Mouse (Mus musculus): ENCODE results near the gene Adam19.
A peak's percentile ranks its signal among the peaks of the same experiment; 100 is the strongest.
"Not testable (repeated sequence)": the region's sequence is repeated elsewhere in the genome, so short reads cannot be mapped to it uniquely, and the experiment has no call there.

Gene Adam19

DNA sequence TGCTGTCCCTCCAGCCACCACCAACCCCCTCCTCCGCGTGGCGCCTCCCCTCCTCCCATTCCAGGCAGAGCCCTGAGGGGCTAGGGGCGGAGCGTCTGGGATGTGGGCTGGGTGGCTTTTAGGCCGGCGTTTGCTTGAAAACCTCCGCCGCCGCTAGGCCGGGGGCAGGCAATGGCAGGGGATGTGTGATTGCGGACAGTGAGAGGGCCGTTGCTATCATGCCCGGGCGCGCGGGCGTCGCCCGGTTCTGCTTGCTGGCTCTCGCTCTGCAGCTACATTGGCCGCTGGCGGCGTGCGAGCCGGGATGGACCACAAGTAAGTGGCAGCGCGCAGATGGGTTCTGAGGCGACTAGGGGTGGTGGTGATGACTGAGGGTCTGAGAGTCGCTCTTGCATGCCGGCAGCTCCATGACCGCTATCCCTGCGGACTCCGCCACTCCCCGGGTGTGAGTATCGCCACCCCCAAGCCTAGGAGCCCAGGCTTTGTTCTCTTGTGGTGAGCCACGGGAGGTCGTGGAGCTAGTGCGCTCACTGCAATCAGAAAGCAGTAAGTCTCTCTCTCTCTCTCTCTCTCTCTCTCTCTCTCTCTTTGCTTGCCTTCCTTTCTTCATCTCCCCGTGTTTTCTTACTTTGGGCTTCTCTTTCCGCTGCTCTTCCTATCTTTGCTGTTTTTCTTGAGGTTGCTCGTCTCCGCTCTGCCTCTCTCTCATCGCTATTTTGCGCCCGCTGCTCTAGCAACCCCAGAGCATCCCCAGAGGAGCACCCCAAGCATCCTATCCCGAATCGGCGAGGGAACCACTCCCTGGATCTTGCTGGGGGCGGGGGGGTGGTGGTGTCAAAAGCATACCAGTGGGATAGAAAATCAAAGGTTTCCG, at the start of gene Adam19:
Gene Adam19, plus strand, starts transcription at position 97 of the 874 bp plus-strand sequence.
- DNase-seq (ENCODE audit: low spot score in 2 of 2): peak; percentile 49 to 77

DNA sequence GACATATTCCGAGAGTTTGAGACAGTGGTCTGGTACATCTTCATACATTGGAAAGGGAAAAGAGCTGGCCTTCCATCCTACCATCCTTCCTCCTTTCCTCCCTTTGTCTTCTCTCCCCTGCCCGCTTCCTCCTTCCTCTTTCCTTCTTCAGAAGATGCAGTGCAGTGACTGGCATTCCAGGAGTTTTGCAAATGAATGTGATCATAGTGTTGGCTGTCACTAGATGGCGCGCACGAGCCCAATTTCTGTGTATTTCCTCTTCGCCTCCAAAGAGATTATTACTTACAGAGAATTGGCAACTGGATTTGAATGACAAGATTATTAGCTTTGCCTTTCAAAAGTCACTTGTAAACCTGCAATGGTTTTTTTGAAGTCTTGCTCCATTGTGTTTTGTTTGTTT, 39.7 kb upstream of the Adam19 start:
- DNase-seq (ENCODE audit: low spot score in 2 of 2): peak; percentile 56 to 71

DNA sequence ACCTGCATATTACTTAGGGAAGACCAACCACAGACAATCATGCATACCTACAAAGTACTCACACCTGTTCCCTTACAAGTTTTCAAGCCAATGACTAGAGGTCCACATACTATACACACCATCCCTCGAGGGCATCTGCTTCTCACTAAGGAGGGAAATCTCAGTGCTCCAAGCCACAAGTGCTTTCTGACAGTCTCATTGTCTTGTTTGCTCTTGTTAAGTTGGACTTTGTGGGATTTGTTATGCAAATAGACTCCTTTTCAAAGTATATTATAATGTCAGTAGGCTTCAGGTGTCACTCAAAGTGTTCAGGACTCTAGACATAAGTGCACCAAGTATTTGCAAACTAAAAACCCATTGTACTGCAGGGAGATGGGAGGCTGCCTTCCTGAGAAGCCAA, 35.5 kb upstream of the Adam19 start:
- no peak for DNase-seq (ENCODE audit: low spot score in 2 of 2)

DNA sequence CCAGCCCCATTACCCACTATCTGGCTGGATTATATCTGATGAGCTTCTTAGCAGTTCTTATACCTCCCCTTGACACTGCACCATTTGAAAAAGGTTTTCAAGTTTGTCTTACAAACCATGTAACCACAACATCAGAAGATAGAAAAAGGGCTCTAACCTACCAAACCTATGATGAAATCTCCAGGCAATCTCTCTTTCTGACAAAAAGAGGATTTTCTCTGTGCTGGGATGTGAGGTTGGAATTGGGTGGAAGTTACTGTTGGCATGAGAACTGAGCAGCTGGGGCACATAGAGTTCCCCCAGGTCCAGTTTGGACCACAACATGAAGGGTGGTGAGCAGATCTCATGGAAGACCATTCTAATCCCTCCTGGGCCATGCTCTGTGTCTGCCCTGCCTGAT, 33.9 kb upstream of the Adam19 start:
- no peak for DNase-seq (ENCODE audit: low spot score in 2 of 2)

DNA sequence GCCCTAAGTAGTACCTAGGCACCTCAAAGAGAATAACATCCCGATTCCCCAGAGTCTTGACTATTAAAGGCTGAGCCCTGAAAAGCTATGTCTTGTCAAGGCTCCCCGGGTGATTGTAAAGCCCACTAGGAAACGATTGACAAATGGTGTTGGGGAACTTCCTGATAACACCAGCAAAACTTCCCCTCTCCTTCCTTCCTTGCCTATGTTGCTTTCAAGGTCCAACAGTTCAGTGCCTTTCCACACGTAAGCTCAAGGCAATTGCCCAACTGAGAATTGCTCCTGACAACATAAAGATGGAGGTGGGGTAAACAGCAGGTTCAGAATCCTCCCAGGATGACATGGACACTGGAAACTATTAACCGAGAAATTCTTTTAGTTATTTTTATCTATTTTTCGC, 32.8 kb upstream of the Adam19 start:
- DNase-seq (ENCODE audit: low spot score in 2 of 2): no peak

DNA sequence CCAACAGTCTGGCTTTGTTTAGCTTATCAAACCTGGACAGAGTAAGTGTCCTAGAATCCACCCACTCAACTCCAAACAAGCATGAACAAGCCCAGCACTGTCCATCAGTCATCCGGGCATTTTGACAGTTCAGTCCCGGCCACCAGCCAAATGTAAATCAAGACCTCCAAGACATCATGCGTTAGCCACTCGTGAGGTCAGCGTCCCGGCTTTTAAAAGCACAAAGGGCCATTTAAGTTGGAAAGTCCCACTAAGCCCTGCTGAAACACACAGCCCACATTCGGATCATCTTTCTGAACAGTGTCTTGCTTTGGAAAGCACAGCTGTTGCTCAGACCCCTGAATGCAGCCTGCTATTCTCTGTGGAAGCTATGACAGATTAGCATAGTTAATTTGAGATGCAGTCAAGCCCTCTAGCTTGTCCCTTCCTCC, 29.8 kb upstream of the Adam19 start:
- DNase-seq (ENCODE audit: low spot score in 2 of 2): peak in 1 of 2 experiments; percentile 8

DNA sequence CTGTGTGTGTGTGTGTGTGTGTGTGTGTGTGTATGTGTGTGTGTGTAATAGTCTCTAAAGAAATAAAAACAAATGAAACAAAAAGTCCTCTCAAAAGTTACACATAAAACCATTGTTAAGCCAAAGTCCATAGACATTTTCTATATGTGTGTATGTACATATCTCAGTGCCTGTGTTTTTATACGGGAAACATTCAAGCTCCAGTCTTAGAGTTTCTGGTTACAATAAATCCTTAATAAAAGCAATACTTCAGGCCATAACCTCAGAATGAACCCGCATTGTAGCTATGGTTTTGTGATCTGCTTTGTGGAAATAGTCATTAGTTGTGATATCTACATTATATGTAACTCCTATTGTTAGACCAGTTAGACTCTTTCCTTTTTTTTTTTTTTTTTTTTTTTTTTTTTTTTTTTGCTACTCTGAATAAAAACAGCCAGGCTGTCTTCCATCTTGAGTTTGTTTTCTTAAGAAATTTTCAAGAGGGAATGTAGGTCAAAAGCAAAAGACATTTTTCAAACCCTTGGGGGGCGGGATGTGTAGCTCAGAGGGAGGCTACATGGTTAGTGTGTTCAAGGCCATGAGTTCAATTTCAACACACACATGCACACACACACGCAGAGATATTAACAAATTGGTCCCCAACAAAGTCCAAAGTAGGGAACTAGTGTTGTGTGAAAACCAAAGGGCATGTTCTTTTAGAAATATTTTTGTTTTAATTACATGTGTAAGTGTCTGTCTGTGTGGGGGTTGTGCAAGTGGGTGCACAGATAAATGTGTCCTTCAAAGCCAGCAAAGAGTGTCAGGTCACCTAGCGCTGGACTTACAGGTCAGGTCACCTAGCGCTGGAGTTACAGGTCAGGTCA, 27.6 kb upstream of the Adam19 start:
- DNase-seq (ENCODE audit: low spot score in 2 of 2): no peak

DNA sequence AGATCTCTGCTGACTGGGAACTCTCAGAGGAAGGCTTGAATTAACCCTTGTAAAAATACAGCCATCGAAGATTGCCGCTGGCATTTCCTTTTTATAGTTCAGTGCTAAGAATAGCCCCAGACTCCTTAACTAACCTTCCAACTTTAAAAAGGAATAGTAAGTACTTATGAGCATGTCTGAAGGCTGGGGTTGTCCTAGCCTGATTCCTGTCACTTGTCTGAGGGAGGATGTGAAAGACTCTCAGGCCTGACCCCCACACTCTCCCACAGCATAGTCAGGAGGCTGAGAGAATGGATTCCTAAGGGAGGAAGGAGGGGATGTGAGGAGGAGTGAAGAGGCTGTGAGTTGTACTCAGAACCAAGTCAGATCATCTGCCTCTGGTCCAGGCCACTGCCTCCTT, 26.3 kb upstream of the Adam19 start:
- DNase-seq (ENCODE audit: low spot score in 2 of 2): no peak

DNA sequence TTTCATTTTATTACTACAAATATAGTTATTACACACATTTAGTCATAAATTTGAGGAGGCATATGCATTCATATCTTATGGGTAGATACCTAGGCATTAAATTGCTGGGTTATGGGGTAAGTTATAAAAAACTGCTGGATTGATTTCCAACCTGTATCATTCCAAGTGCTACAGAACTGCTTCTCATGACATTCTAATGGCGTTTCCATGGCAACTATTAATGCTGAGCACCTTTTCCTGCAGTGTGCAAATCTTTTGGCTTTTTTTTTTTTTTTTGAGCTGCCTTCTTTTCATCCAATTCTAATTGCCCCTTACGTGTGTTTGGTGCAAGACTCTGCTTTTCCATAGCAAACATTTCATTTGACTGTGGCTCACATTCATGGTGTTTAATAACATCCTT, 25.8 kb upstream of the Adam19 start:
- no peak for DNase-seq (ENCODE audit: low spot score in 2 of 2)

DNA sequence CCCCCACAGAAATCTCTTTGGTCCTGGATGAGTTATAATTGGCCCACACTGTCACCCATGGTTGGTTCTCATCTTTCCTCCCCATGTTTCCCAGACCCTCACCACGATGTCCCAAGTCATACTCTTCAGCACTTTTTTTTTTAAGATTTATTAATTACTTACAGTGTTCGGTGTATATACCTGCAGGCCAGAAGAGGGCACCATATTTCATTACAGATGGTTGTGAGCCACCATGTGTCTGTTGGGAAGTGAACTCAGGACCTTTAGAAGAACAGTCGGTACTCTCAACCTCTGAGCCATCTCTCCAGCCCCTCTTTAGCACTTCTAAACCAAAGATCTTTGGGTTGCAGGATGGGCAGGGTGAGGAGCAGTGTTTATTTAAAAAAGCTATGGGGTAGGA, 24.3 kb upstream of the Adam19 start:
- DNase-seq (ENCODE audit: low spot score in 2 of 2): no peak

DNA sequence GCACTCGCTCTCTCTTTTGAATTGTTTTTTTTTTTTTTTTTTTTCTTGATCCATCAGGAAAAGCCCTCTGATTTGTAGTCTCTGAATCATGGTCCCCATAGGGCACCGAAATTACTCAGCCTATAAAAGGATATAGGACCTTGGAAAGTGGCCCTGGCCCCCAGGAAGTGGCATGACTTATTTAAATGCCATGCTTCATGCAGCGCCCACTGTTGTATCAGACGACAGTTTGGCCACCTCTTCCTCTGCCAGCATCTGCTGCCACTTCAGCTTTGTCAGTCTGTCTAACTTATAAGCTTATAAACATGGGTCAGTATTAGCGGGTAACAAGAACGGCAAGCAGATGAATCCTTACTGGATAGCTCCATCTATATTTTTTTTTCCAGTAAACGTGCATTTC, 22.8 kb upstream of the Adam19 start:
- DNase-seq (ENCODE audit: low spot score in 2 of 2): no peak

DNA sequence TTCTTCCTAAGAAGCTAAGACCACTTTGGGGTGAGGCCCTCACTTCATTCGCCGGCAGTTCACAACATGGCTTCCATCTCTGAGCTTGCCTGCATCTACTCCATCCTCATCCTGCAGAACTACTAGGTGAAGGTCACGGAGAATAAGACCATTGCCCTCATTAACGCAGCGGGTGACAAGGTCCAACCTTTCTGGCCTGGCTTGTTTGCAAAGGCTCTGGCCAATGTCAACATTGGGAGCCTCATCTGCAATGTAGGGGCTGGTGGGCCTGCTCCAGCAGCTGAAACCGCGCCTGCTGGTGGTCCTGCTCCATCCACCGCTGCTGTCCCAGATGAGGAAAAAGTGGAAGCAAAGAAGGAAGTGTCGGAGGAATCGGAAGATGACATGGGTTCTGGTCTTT, 19.4 kb upstream of the Adam19 start:
- DNase-seq (ENCODE audit: low spot score in 2 of 2): no peak

DNA sequence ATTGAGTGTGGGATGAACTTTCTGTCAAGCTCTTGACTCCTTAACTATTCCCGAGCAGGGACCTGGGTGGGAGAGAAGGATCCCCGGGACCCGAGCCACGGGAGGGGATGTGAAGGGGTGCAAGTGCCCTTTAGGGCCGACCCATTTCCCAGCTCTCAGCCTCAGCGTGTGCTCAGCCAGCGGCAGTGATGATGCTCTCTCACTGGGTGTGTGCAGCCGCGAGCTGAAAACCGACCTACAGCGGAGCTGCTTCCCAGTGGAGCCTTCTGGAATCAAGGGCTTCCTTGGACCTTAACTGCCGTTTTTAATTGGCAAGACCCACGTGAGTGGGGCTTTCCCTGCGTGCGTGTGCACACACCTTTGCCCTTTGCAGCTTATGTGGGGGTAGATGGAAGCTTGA, 16.9 kb upstream of the Adam19 start:
- DNase-seq (ENCODE audit: low spot score in 2 of 2): no peak

DNA sequence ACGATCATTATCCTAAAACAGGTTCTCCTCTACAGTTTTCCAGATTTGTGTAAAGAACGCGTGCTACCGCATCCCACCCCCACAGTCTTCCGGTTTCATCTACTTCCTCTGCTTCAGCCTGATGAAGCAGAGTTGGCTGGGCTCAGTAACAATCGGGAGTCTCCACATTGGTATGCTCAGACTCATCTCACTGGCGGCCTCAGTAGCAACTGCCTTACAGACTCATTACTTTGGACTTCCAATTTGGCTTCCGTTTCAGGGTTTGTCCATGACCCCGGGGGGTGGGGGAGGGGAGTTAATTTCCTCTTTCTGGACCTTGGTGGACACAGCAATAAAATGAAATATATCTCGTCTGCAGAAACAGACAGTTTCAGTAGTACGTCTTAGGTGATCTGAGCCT, 16.5 kb upstream of the Adam19 start:
- peak in 1 of 2 experiments; percentile 10 for DNase-seq (ENCODE audit: low spot score in 2 of 2)

DNA sequence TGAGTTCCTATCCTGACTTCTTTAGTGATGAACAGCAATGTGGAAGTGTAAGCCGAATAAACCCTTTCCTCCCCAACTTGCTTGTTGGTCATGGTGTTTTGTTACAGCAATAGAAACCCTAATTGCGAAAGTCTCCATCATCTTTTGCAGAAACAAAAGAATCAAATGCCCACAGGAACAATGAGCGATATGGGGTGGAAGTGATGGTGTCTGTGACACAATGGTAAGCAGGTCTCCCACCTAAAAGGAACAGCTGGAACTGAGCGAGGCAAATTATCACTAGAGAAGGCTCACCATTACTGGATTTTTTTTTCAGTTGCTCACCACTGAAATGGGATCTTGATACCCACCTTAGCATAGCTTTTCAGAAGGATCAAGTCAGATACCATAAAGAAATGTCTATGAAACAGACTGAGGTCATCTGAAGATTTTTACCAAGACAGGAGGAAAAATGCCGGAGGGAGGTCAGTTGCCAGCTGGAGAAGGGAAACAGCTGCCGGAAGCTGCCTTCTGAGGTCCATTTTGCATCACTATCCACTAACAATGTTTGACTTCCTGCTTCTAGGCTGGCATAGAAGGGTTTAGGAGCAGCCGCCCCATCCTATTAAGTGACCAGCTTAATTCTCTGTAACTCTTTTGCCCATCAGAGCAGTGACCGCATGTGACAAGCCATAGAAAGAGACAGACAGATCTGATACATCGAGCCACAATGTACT, 14.8 kb upstream of the Adam19 start:
- no peak for DNase-seq (ENCODE audit: low spot score in 2 of 2)

DNA sequence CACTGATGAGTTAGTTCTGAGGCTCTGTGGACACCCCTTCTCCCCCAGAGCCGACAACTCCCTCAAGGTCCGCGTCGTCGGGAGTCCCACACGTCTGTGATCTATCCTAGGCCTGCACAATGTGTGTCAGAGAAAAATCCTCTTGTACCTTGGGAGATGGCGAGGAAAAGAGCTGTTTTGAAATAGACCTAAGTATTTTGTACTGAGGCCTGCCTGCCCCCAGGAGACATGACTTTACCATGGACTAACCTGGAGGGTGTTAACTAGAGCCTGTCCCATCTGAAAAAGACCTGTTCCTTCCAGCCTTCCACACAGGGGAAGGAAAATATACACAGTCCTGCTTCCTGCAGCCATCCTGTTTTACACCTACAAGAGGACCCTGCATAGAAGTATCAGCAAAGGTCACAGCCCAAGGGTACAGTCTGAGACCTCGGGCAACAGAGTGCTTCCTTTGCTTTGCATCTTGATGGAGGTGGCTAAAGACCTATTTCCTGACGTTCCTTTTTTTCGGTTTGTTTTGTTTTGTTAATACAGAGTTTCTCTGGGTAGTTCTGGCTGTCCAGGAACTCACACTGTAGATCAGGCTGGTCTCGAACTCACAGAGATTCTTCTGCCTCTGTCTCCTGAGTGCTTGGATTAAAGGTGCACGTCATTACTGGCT, 14.1 kb upstream of the Adam19 start:
- no peak for DNase-seq (ENCODE audit: low spot score in 2 of 2)

DNA sequence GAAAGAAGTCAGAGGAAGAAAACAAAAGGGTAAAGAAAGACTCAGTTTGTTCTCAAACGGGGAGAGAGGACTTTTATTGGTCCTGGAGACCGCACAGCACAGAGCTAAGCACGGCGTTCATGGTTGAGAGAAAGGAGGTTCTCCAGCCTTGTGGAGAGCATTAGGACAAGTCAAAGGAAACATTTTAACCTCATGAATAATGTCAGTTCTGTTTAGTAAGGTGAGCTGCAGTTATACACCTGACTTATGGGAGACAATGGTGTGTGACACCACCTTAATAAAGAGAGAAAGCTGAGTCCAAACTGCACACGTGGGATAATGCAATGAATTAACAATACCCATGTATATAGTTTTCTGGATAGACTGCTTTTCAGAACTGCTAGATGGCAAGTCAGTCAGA, 11.0 kb upstream of the Adam19 start:
- DNase-seq (ENCODE audit: low spot score in 2 of 2): no peak

DNA sequence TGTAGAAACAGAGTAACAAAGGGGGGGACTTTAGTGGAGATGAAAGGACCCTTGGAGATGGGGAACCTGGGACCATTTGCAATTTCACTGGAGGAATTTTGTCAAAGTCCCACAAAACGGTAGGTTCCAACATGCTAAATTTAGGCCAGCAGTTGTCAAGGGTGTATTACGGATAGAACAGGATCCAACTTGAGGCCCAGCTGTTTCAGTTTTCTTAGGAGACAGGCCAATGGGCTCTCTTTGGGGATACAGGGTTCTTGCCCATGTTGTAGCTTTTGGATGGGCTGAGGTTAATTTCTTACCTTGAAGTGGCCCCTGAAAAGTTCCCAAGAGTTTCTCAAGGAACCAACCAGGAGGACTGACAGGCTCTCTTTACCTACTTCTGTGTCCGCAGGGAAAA, 8.5 kb upstream of the Adam19 start:
- DNase-seq (ENCODE audit: low spot score in 2 of 2): no peak

DNA sequence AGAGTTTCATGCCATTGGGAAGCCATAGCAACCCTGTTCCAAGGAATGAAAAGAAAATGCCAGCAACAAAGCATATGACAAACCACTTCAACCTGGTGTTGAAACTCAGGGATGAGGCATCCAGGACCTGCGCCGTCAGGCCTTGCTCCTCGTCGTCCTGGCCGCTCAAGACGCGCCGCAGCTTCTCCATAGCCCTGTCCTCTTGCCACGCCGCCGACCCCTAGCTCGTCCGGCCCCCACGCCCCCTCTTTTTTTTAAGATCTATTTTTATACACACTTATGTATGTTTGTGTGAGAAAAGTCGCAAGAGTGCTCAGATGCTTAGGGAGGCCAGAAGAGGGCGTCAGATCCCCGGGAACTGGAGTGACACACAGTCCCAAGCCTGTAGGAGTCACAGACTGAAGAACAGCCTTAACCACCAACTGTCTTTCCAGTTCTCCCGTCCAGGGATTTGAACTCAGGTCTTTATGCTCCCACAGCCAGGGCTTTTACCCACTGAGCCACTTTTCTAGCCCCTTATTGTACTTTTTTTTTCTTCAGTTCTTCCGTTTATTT, 3.6 kb upstream of the Adam19 start, which contains the start of gene Gm12166:
Gene Gm12166, minus strand, starts transcription at position 217 of the 555 bp plus-strand sequence.
- DNase-seq (ENCODE audit: low spot score in 2 of 2): peak in 1 of 2 experiments; percentile 44

DNA sequence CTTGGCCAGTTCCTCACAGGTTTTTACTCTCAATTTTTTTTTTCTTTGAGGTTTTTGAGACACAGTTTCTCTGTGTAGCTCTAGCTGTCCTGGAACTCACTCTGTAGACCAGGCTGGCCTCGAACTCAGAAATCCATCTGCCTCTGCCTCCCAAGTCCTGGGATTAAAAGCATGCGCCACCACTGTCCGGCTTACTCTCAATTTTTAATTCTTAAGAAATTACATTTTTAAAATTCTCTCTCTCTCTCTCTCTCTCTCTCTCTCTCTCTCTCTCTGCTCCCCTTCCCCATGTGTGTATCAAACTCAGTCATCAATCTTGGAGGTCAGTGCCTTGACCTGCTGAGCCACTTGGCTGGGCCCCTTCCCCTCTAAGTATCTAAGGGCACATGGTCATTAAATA, 2.3 kb upstream of the Adam19 start:
- DNase-seq (ENCODE audit: low spot score in 2 of 2): not testable (repeated sequence)

DNA sequence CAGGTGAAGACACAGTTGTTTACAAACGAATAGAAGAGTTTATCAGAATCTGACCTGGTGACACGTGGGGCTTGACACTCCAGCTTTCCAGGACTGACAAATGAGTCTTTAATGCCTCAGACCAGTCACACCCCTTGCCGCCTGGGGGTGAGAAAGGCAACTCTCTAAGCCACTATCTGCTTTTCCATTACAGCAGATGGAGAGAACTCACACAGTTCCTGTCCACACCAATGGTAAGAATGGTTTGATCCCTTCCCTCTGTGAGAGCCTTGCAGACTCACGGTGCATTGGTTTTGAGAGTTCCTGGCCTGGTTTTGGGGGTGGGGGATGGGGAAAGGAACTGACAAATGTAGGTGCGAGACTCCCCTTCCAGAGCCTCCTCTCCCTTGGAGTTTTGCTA, 1.5 kb upstream of the Adam19 start:
- DNase-seq (ENCODE audit: low spot score in 2 of 2): no peak

Data from cerebellum, postnatal 4 days (tissue).